In the genomic region with DNA sequence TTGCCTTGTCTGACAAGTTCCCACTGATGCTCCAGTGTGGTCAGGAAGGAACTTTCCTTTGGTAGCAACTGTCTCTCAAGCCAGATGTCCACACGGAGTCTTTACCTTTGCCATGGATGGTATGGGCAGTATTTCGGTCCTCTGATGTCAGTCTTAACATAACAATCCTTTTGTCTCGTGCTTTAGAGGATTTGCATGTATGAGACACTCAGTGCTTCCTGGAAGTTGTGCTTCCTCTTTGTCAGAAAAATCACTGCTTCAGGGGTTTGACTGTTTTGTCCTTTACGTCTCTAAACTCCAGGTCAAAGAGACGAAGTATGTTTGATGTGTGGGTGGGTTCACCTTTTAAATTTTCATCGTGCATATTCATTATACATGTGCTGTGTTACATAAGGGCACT, we compare ENCODE assay signal across 27 mouse cellular contexts. TPM values are rescaled to one million over a fixed set of nuclear protein-coding genes. Genes with fewer than 3 reads are reported as not detected.
DNase-seq lines count a peak whose midpoint lies in the region; ATAC-seq and TF ChIP-seq lines count a peak whose summit lies in the region.
"Had no signal": no experiment of that assay in that cellular context is flagged by ENCODE, and none has a peak within 500 bp of the region (broad histone marks: within the 10 kb centered on the region; RNA-seq: fewer than 3 reads in every experiment).

No protein-coding gene starts in this region.

- TF ChIP-seq POLR2A in CH12.LX (IDR thresholded peaks at IDR 0.05; ENCODE audit: low read depth, low read length), result no peak

- DNase-seq in intestine, embryonic 14.5 days (ENCODE audit: low spot score), result peak; percentile 3
- peak; percentile 6 to 15 for DNase-seq in B cell, adult 2 months
- DNase-seq in CH12.LX (ENCODE audit: extremely low read depth), result peak; percentile 47
- peak; percentile 60 for DNase-seq in splenic B cell, adult 2 months (ENCODE audit: low read depth, low spot score)
- no peak for DNase-seq in layer of hippocampus, adult 11-12 months (ENCODE audit: low spot score)
- DNase-seq: adrenal gland, adult 2 months; adrenal gland, adult 8-10 months; adrenal gland, postnatal 10 days; adrenal gland, postnatal 14 days; adrenal gland, postnatal 25 days; adrenal gland, postnatal 36 days; cerebellum, adult 11 months; cerebellum, adult 11-12 months; cerebellum, adult 18-20 months; cerebellum, adult 2 months had no signal

- H3K9ac ChIP-seq in intestine, embryonic 14.5 days (ENCODE audit: low read length), result no peak overlapping the region
- H3K9ac ChIP-seq in intestine, postnatal 0 days (ENCODE audit: low read depth, low read length), result no peak overlapping the region
- no peak overlapping the region for H3K9ac ChIP-seq in CH12.LX (ENCODE audit: insufficient read depth, low read depth)
- no peak overlapping the region for H3K9ac ChIP-seq in kidney, embryonic 14.5 days (ENCODE audit: low read depth, low read length)

- no peaks in the 10 kb centered on the region for H3K4me1 ChIP-seq in intestine, embryonic 14.5 days (replicated peaks; ENCODE audit: control insufficient read depth, insufficient read depth, low read length)
- H3K4me1 ChIP-seq in intestine, postnatal 0 days (replicated peaks; ENCODE audit: control insufficient read depth, insufficient read depth, low read length), result no peaks in the 10 kb centered on the region
- peaks cover 9 to 13% of the 10 kb centered on the region in 2 experiments for H3K4me1 ChIP-seq in CH12.LX (ENCODE audit: control insufficient read depth in 1 of 2, insufficient read depth in 2 of 2)
- H3K4me1 ChIP-seq in kidney, embryonic 14.5 days (ENCODE audit: control insufficient read depth, insufficient read depth, low read length), result no peaks in the 10 kb centered on the region

- no peak overlapping the region for H3K4me3 ChIP-seq in intestine, embryonic 14.5 days (ENCODE audit: low read depth, low read length)
- no peak overlapping the region for H3K4me3 ChIP-seq in intestine, postnatal 0 days (ENCODE audit: low read depth, low read length)
- no peak overlapping the region for H3K4me3 ChIP-seq in CH12.LX (replicated peaks in 1 of 3; ENCODE audit: low read depth in 2 of 3, low read length in 2 of 3, poor library complexity in 1 of 3)
- no peak overlapping the region for H3K4me3 ChIP-seq in kidney, embryonic 14.5 days (ENCODE audit: low read length)

- no peak for TF ChIP-seq RAD21 in CH12.LX (IDR thresholded peaks at IDR 0.05; ENCODE audit: low read depth, low read length)

- no peaks in the 10 kb centered on the region for H3K27me3 ChIP-seq in intestine, embryonic 14.5 days (replicated peaks; ENCODE audit: control insufficient read depth, insufficient read depth, low read length)
- H3K27me3 ChIP-seq in intestine, postnatal 0 days (replicated peaks; ENCODE audit: control insufficient read depth, insufficient read depth, low read length), result no peaks in the 10 kb centered on the region
- H3K27me3 ChIP-seq in CH12.LX (replicated peaks), result no peaks in the 10 kb centered on the region
- H3K27me3 ChIP-seq in splenic B cell, adult 2 months (ENCODE audit: control insufficient read depth, insufficient read depth, low read length, poor library complexity, severe bottlenecking), result no peaks in the 10 kb centered on the region
- H3K27me3 ChIP-seq in kidney, embryonic 14.5 days (ENCODE audit: control insufficient read depth, insufficient read depth, low read length), result no peaks in the 10 kb centered on the region
- H3K27me3 ChIP-seq: Patski had no signal

- no peaks in the 10 kb centered on the region for H3K79me2 ChIP-seq in CH12.LX (replicated peaks; ENCODE audit: control insufficient read depth, extremely low read depth, insufficient read depth, poor library complexity, severe bottlenecking)

- no peak overlapping the region for H3K4me2 ChIP-seq in intestine, embryonic 14.5 days (ENCODE audit: low read length)
- no peak overlapping the region for H3K4me2 ChIP-seq in intestine, postnatal 0 days (replicated peaks; ENCODE audit: low read depth)
- H3K4me2 ChIP-seq in CH12.LX (ENCODE audit: insufficient read depth, low read depth, poor library complexity, severe bottlenecking), result peak overlapping the region; percentile 2; the same call in 1 of the 2 replicates
- H3K4me2 ChIP-seq in kidney, embryonic 14.5 days (replicated peaks; ENCODE audit: low read depth, low read length), result no peak overlapping the region

- ATAC-seq in intestine, embryonic 14.5 days (replicated peaks; ENCODE audit: low FRiP score, low TSS enrichment, low read depth), result no peak
- ATAC-seq in intestine, postnatal 0 days, result no peak
- ATAC-seq in erythroblast, adult 5-6 weeks (replicated peaks; ENCODE audit: low FRiP score, poor library complexity, severe bottlenecking), result no peak
- no peak for ATAC-seq in kidney, embryonic 14.5 days (ENCODE audit: low FRiP score, low TSS enrichment)
- ATAC-seq: activated CD4-positive, CD25-positive, alpha-beta regulatory T cell, adult 4 months; CD4-positive, CD25-positive, alpha-beta regulatory T cell, adult 4 months; Patski had no signal

- no peaks in the 10 kb centered on the region for H3K9me3 ChIP-seq in intestine, embryonic 14.5 days (ENCODE audit: control insufficient read depth, low read length)
- H3K9me3 ChIP-seq in intestine, postnatal 0 days (ENCODE audit: control insufficient read depth), result no peaks in the 10 kb centered on the region
- H3K9me3 ChIP-seq in CH12.LX (replicated peaks; ENCODE audit: low read length), result no peaks in the 10 kb centered on the region
- H3K9me3 ChIP-seq in kidney, embryonic 14.5 days (ENCODE audit: control insufficient read depth, low read length), result no peaks in the 10 kb centered on the region
- H3K9me3 ChIP-seq: G1E had no signal

- dilution Hi-C loops in CH12.LX (cut with MboI; ENCODE audit: extremely low pct_ligation_motif_present, extremely low pct_unique_long_range_greater_than_20kb, low sequenced_read_pairs), result no loop called here

- no peaks in the 10 kb centered on the region for H3K36me3 ChIP-seq in intestine, embryonic 14.5 days (ENCODE audit: control insufficient read depth, insufficient read depth, low read length)
- no peaks in the 10 kb centered on the region for H3K36me3 ChIP-seq in intestine, postnatal 0 days (ENCODE audit: control insufficient read depth, insufficient read depth)
- no peaks in the 10 kb centered on the region for H3K36me3 ChIP-seq in CH12.LX (replicated peaks in 1 of 2; ENCODE audit: control insufficient read depth in 1 of 2, insufficient read depth in 1 of 2, low read length in 1 of 2)
- H3K36me3 ChIP-seq in splenic B cell, adult 2 months (ENCODE audit: control insufficient read depth, insufficient read depth, low read length, poor library complexity, severe bottlenecking), result no peaks in the 10 kb centered on the region
- H3K36me3 ChIP-seq in kidney, embryonic 14.5 days (ENCODE audit: control insufficient read depth, insufficient read depth, low read length), result no peaks in the 10 kb centered on the region
- H3K36me3 ChIP-seq: G1E had no signal

- no peak for TF ChIP-seq CTCF in intestine, postnatal 0 days (IDR thresholded peaks at IDR 0.05; ENCODE audit: low read depth)
- no peak for TF ChIP-seq CTCF in CH12.LX (conservative IDR thresholded peaks at IDR 0.05 in 1 of 2, IDR thresholded peaks at IDR 0.05 in 1 of 2; ENCODE audit: low read depth in 2 of 2, low read length in 2 of 2)

- in situ Hi-C loops in CH12.LX (cut with MboI; ENCODE audit: low pct_ligation_motif_present, low pct_unique_long_range_greater_than_20kb, low sequenced_read_pairs), result no loop called here

- no peak overlapping the region for H3K27ac ChIP-seq in intestine, embryonic 14.5 days (ENCODE audit: low read depth)
- no peak overlapping the region for H3K27ac ChIP-seq in intestine, postnatal 0 days (ENCODE audit: low read depth, low read length)
- H3K27ac ChIP-seq in CH12.LX (ENCODE audit: insufficient read depth, low read depth), result no peak overlapping the region
- H3K27ac ChIP-seq in kidney, embryonic 14.5 days (ENCODE audit: low read depth, low read length), result no peak overlapping the region

- peak; percentile 53 for TF ChIP-seq EP300 in CH12.LX (IDR thresholded peaks at IDR 0.05; ENCODE audit: low read length)

- 85% methylated on average over 6 of the region's 6 CpGs for WGBS in intestine, embryonic 14.5 days
- WGBS in intestine, postnatal 0 days, result 83% methylated on average over 6 of the region's 6 CpGs
- WGBS in kidney, embryonic 14.5 days, result 84% methylated on average over 6 of the region's 6 CpGs

TF ChIP-seq in CH12.LX, 34 proteins besides CTCF, POLR2A, EP300 and RAD21:
- TF ChIP-seq JUN (IDR thresholded peaks at IDR 0.05; ENCODE audit: insufficient read depth, low read depth, low read length) (peak; percentile 39; the same call in 1 of the 2 replicates), MEF2A (IDR thresholded peaks at IDR 0.05; ENCODE audit: borderline replicate concordance, low read depth, low read length) (peak; percentile 36; the same call in 1 of the 2 replicates), ELF1 (IDR thresholded peaks at IDR 0.05; ENCODE audit: low read depth, low read length) (0 out of 2 replicates have a peak, but pooled peaks have one; percentile 20), PAX5 (IDR thresholded peaks at IDR 0.05; ENCODE audit: low read length) (no peak), ZC3H11A (IDR thresholded peaks at IDR 0.05; ENCODE audit: low read depth, low read length) (no peak), BHLHE40 (IDR thresholded peaks at IDR 0.05; ENCODE audit: low read depth, low read length) (peak; percentile 81)
TF ChIP-seq in CH12.LX: peak in this region for 4.

RNA-seq across cellular contexts. Expression of a gene that starts 10.2 kb away (rescaled TPM):
- 8.8 and 9.1 TPM in 2 replicates for polyA plus RNA-seq in intestine, embryonic 14.5 days (2014; fragmentation: Nextera tagmentation; extraction: Ambion mirVana)
- 7.0 and 7.4 TPM in 2 replicates for polyA plus RNA-seq in intestine, postnatal 0 days (2015; fragmentation: Nextera tagmentation; extraction: Ambion mirVana)
- total RNA-seq in CH12.LX (2012; rRNA removed), result 0.29 and 0.85 TPM in 2 replicates
- not detected in 2 replicates for total RNA-seq in CH12.LX (2014; rRNA removed)
- not detected in 2 replicates for polyA plus RNA-seq in CH12.LX (2012; ENCODE audit: insufficient read length, low read depth)
- total RNA-seq in erythroblast, adult 5-6 weeks (2015; ENCODE audit: low replicate concordance), result 0.38 and 0.63 TPM in 2 replicates
- total RNA-seq in erythroblast, adult 5-6 weeks (2017; ENCODE audit: low replicate concordance), result 1.5 and 2.1 TPM in 2 replicates
- polyA plus RNA-seq in kidney, embryonic 14.5 days (2014; fragmentation: Nextera tagmentation; extraction: Ambion mirVana), result 3.8 and 9.2 TPM in 2 replicates
- total RNA-seq: MEL had no signal
- polyA plus RNA-seq: G1E had no signal

RNA-seq across cellular contexts. Expression of a gene that starts 26.3 kb away (rescaled TPM):
- not detected in 2 replicates for polyA plus RNA-seq in intestine, embryonic 14.5 days (2014; fragmentation: Nextera tagmentation; extraction: Ambion mirVana)
- polyA plus RNA-seq in intestine, postnatal 0 days (2015; fragmentation: Nextera tagmentation; extraction: Ambion mirVana), result not detected in 2 replicates
- total RNA-seq in CH12.LX (2012; rRNA removed) (not detected in 2 replicates), CH12.LX (2014; rRNA removed) (not detected in 2 replicates)
- polyA plus RNA-seq in CH12.LX (2012; ENCODE audit: insufficient read length, low read depth), result not detected in 2 replicates
- not detected in 2 replicates for total RNA-seq in erythroblast, adult 5-6 weeks (2015; ENCODE audit: low replicate concordance)
- total RNA-seq in erythroblast, adult 5-6 weeks (2017; ENCODE audit: low replicate concordance), result not detected in 2 replicates
- not detected in 2 replicates for polyA plus RNA-seq in kidney, embryonic 14.5 days (2014; fragmentation: Nextera tagmentation; extraction: Ambion mirVana)
- total RNA-seq: adrenal gland, adult 18-20 months; adrenal gland, adult 2 months; adrenal gland, adult 8-10 months; adrenal gland, postnatal 10 days; adrenal gland, postnatal 14 days; adrenal gland, postnatal 25 days; adrenal gland, postnatal 36 days; adrenal gland, postnatal 4 days; MEL had no signal
- polyA plus RNA-seq: adrenal gland, adult 2 months; brain, embryonic 14.5 days; C2C12; CD4-positive, CD25-positive, alpha-beta regulatory T cell, adult 4 months; cerebellum, adult 2 months; G1E; Patski had no signal
